Mouse (Mus musculus): ENCODE results near the gene Hspg2. TPM values are rescaled to one million over a fixed set of nuclear protein-coding genes. Genes with fewer than 3 reads are reported as not detected.

Hspg2 gene
- polyA plus RNA-seq, 1 experiment from 2014 or later, result 21.0 TPM

DNA sequence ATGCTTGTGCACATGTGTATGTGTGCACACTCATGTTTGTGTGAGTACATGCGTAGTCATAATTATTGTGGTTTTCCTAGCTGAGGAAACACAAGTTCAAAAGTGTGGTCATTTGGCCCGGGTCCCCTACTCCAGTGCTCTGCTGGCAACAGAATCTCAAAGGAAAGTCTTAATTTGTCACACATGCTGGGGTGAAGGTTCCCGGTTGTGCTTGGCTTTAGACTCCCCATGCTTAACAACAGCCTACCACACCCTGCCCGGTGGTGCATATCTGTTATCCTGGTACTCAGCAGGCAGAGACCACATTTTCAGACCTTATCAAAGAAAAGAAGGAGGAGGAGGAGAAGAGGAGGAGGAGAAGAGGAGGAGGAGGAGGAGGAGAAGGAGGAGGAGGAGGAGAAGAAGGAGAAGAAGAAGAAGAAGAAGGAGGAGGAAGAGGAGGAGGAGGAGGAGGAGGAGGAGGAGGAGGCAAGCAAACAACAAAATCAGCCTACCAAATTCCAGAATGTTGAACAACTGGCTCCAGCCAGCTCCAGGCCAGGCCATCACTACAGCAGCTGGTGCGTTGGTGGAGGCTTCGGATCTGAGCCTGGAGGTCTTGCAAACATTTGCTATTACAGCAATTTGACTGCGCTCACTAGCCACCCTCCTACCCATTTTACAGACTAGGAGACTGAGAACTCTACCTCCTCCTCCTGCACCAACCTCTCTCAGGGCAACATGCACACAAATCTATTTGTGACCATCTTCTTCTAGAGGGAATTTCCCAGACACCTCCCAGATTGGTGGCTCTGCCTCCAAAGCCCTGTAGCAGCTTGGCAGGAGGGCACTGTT, 21.0 kb upstream of the Hspg2 start:
- Histone ChIP-seq H3K27ac (ENCODE audit: low read depth, low read length) (no peak overlapping the region), H3K9me3 (ENCODE audit: control insufficient read depth, low read length) (no peaks in the 10 kb centered on the region), H3K9ac (ENCODE audit: low read length) (no peak overlapping the region), H3K36me3 (ENCODE audit: control insufficient read depth, insufficient read depth, low read length) (no peaks in the 10 kb centered on the region), H3K27me3 (ENCODE audit: control insufficient read depth, insufficient read depth, low read length) (no peaks in the 10 kb centered on the region), H3K4me3 (ENCODE audit: low read depth, low read length) (no peak overlapping the region), H3K4me2 (ENCODE audit: low read depth, low read length, severe bottlenecking) (no peak overlapping the region), H3K4me1 (replicated peaks; ENCODE audit: control insufficient read depth, insufficient read depth, low read length) (no peaks in the 10 kb centered on the region; the same call in 1 of the 2 replicates)
- WGBS, result 79% methylated on average over 7 of the region's 7 CpGs
- DNase-seq (ENCODE audit: low spot score), result no peak
- no peak for ATAC-seq (replicated peaks; ENCODE audit: low FRiP score)

DNA sequence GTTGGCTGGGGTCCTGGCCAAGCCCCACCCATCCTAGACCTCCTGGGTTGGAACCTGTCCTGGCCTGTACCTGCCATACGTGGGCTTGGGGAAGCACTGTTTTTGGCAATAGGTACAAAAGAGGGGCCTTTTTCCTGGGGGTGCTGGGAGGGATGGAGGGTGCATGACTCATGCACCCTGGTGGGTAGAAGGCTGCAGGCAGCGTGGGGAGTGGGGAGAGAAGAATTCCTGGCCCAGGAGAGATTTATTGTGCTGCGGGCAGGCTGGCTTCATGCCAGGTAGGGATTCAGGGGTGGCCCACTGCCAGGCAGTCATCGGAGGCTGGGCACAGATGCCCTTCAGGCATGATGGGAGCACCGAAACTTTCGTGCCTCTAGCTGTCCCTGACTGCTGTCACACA, 20.4 kb upstream of the Hspg2 start:
- Histone ChIP-seq H3K27ac (ENCODE audit: low read depth, low read length) (no peak overlapping the region), H3K9me3 (ENCODE audit: control insufficient read depth, low read length) (no peaks in the 10 kb centered on the region), H3K36me3 (ENCODE audit: control insufficient read depth, insufficient read depth, low read length) (no peaks in the 10 kb centered on the region), H3K27me3 (ENCODE audit: control insufficient read depth, insufficient read depth, low read length) (no peaks in the 10 kb centered on the region), H3K4me3 (ENCODE audit: low read depth, low read length) (no peak overlapping the region), H3K4me2 (ENCODE audit: low read depth, low read length, severe bottlenecking) (no peak overlapping the region), H3K4me1 (replicated peaks; ENCODE audit: control insufficient read depth, insufficient read depth, low read length) (no peaks in the 10 kb centered on the region; the same call in 1 of the 2 replicates), H3K9ac (ENCODE audit: low read length) (no peak overlapping the region)
- ATAC-seq (replicated peaks; ENCODE audit: low FRiP score) (no peak), DNase-seq (ENCODE audit: low spot score) (no peak)
- WGBS, result 64% methylated on average over 6 of the region's 6 CpGs

DNA sequence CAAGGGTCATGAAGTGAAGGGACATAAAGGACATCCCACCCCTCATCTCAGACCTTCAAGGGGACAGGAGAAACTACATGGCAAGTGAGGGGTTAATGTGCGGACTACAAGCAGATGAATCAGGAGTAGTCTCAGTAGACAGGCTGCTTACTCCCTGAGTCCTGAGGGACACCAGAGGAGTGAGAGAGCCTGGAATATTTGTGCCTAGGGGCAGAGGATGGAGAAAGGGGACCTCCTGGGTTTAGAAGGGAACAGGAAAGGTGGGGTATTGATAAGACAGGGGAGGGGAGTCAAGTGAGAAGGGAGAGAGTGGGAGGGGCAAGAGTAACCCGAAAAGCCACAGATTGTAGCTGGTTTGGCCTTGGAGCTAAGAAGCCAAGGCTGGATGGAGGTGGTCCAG, 19.9 kb upstream of the Hspg2 start:
- H3K27ac ChIP-seq (ENCODE audit: low read depth, low read length), result no peak overlapping the region
- no peaks in the 10 kb centered on the region; the same call in 1 of the 2 replicates for H3K4me1 ChIP-seq (replicated peaks; ENCODE audit: control insufficient read depth, insufficient read depth, low read length)
- H3K9ac ChIP-seq (ENCODE audit: low read length), result no peak overlapping the region
- H3K4me2 ChIP-seq (ENCODE audit: low read depth, low read length, severe bottlenecking), result no peak overlapping the region
- H3K27me3 ChIP-seq (ENCODE audit: control insufficient read depth, insufficient read depth, low read length), result no peaks in the 10 kb centered on the region
- no peak for DNase-seq (ENCODE audit: low spot score)
- no peaks in the 10 kb centered on the region for H3K36me3 ChIP-seq (ENCODE audit: control insufficient read depth, insufficient read depth, low read length)
- no peak overlapping the region for H3K4me3 ChIP-seq (ENCODE audit: low read depth, low read length)
- ATAC-seq (replicated peaks; ENCODE audit: low FRiP score), result no peak
- WGBS, result 69% methylated on average over 2 of the region's 2 CpGs
- no peaks in the 10 kb centered on the region for H3K9me3 ChIP-seq (ENCODE audit: control insufficient read depth, low read length)

DNA sequence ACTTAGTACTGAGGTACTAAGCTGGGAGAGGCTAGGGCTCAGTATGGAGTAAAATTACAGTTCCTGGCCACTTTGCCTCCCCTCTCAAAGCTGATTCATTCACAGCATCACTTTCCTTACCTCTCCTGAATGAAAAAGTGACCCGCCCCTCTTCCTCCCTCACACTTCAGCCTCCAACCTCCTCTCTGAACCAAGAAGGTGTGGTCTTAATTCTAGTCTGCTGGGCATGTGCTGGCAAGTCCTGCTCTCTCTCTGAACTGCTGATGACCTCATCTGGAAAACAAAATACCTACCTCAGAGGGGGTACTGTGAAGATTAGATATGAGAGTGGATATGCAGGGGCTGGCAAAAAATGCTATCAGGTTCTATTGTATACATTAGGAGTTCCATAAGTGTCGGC, 19.4 kb upstream of the Hspg2 start:
- no peaks in the 10 kb centered on the region for H3K9me3 ChIP-seq (ENCODE audit: control insufficient read depth, low read length)
- no peaks in the 10 kb centered on the region for H3K27me3 ChIP-seq (ENCODE audit: control insufficient read depth, insufficient read depth, low read length)
- DNase-seq (ENCODE audit: low spot score) (no peak), ATAC-seq (replicated peaks; ENCODE audit: low FRiP score) (no peak)
- no peaks in the 10 kb centered on the region for H3K4me1 ChIP-seq (replicated peaks; ENCODE audit: control insufficient read depth, insufficient read depth, low read length)
- H3K9ac ChIP-seq (ENCODE audit: low read length), result no peak overlapping the region
- H3K4me3 ChIP-seq (ENCODE audit: low read depth, low read length), result no peak overlapping the region
- no peak overlapping the region for H3K4me2 ChIP-seq (ENCODE audit: low read depth, low read length, severe bottlenecking)
- no peak overlapping the region for H3K27ac ChIP-seq (ENCODE audit: low read depth, low read length)
- H3K36me3 ChIP-seq (ENCODE audit: control insufficient read depth, insufficient read depth, low read length), result no peaks in the 10 kb centered on the region
- 78% methylated on average over 2 of the region's 2 CpGs for WGBS

DNA sequence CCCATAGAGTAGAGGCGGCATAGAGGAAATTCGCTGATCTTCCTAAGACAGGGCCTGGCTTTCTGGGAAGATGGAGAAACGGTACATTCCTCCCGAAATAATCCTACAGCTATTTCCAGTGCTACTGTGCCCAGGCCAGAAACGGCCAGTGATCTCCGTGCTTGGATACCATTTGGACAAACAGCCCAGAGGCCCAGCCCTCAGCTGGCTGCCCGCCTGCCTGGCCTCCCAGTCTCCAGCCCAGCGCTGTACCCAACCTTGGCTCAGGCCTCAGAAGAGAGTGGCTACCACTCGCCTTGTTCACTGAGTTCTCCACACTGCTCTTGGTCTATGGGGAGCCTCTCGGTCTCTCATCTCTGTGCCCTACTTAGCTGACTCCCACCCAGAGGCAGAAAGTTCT, 18.9 kb upstream of the Hspg2 start:
- 84% methylated on average over 10 of the region's 10 CpGs for WGBS
- Histone ChIP-seq H3K4me1 (replicated peaks; ENCODE audit: control insufficient read depth, insufficient read depth, low read length) (no peaks in the 10 kb centered on the region), H3K9ac (ENCODE audit: low read length) (no peak overlapping the region), H3K27ac (ENCODE audit: low read depth, low read length) (no peak overlapping the region), H3K27me3 (ENCODE audit: control insufficient read depth, insufficient read depth, low read length) (no peaks in the 10 kb centered on the region), H3K4me3 (ENCODE audit: low read depth, low read length) (no peak overlapping the region), H3K36me3 (ENCODE audit: control insufficient read depth, insufficient read depth, low read length) (no peaks in the 10 kb centered on the region), H3K9me3 (ENCODE audit: control insufficient read depth, low read length) (no peaks in the 10 kb centered on the region), H3K4me2 (ENCODE audit: low read depth, low read length, severe bottlenecking) (no peak overlapping the region)
- DNase-seq (ENCODE audit: low spot score), result no peak
- no peak for ATAC-seq (replicated peaks; ENCODE audit: low FRiP score)

DNA sequence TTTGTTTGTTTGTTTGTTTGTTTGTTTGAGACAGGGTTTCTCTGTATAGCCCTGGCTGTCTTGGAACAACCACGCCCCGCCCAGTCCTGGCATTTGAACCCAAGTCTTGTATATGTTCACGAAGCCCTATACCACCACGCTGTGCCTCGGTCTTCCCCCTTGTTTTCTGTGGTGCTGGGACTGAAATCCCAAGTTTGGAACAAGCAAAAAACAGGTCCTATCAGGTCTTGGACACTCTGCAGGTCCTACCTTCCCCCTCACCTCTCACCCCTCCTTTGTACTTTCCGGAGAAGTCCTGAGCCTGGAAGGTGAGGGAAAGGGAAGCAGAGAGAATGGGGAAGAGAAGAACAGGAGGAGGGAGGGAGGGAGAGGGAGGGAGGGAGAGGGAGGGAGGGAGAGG, 16.4 kb upstream of the Hspg2 start:
- H3K27me3 ChIP-seq (ENCODE audit: control insufficient read depth, insufficient read depth, low read length), result no peaks in the 10 kb centered on the region
- ATAC-seq (replicated peaks; ENCODE audit: low FRiP score) (no peak), DNase-seq (ENCODE audit: low spot score) (no peak)
- no peaks in the 10 kb centered on the region for H3K4me1 ChIP-seq (replicated peaks; ENCODE audit: control insufficient read depth, insufficient read depth, low read length)
- no peak overlapping the region for H3K9ac ChIP-seq (ENCODE audit: low read length)
- H3K36me3 ChIP-seq (ENCODE audit: control insufficient read depth, insufficient read depth, low read length), result no peaks in the 10 kb centered on the region
- 92% methylated on average over 6 of the region's 6 CpGs for WGBS
- no peak overlapping the region for H3K4me3 ChIP-seq (ENCODE audit: low read depth, low read length)
- H3K9me3 ChIP-seq (ENCODE audit: control insufficient read depth, low read length), result no peaks in the 10 kb centered on the region
- H3K27ac ChIP-seq (ENCODE audit: low read depth, low read length), result no peak overlapping the region
- no peak overlapping the region for H3K4me2 ChIP-seq (ENCODE audit: low read depth, low read length, severe bottlenecking)

DNA sequence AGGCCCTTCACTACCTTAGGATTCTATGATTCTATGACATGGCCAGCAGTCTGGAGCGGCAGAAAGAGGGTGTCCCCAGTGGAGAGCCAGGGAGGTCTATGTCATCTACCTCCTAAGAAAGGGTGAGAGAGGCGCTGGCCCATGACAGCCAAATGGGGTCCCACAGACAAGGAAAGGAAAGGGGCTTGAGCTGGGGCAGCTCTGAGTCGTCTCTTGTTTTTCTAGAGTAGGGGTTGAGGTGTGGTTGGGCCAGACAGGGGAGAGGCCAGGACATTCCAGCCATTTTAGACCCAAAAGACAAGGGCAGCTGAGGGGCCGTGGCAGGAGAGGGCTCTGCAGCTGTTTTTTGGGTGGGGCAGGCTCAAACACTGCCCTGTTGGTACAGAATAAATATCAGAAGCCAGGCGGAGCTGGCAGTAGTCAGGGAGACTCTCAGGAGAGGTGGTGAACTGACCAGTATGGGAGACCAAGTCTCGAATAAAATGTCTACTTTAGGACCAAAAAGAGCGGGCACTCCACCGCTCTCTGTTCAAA, 15.3 kb upstream of the Hspg2 start, which contains the start of gene 1700013G24Rik:
Gene 1700013G24Rik, plus strand, starts transcription at position 51 of the 534 bp plus-strand sequence.
- Histone ChIP-seq H3K27ac (ENCODE audit: low read depth, low read length) (no peak within 1 kb of the TSS), H3K9me3 (ENCODE audit: control insufficient read depth, low read length) (no peaks in the 10 kb centered on the region), H3K36me3 (ENCODE audit: control insufficient read depth, insufficient read depth, low read length) (no peaks in the 10 kb centered on the region), H3K4me1 (replicated peaks; ENCODE audit: control insufficient read depth, insufficient read depth, low read length) (no peaks in the 10 kb centered on the region), H3K27me3 (ENCODE audit: control insufficient read depth, insufficient read depth, low read length) (no peaks in the 10 kb centered on the region), H3K4me3 (ENCODE audit: low read depth, low read length) (no peak within 1 kb of the TSS), H3K4me2 (ENCODE audit: low read depth, low read length, severe bottlenecking) (no peak within 1 kb of the TSS), H3K9ac (ENCODE audit: low read length) (no peak within 1 kb of the TSS)
- no peak for DNase-seq (ENCODE audit: low spot score)
- 84% methylated on average over 8 of the region's 8 CpGs for WGBS
- ATAC-seq (replicated peaks; ENCODE audit: low FRiP score), result no peak

DNA sequence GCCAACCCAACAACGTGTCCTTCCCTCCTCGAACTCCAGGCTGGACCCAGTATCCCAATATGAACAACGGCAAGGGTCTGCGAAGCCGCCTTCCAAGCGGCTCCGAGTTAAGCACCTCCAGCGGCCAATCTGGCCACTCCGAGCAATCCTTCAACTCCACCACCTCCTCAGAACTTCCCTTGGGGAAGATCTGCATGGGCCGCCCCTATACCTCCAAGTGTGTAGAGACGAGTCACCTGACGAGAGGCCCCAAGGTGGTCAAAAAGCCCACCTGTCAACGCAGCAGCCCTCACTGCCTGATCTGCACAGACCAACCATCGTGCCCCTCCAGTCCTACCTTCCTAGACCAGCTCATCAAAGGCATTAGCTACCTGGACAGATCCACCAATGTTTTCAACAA, 14.0 kb upstream of the Hspg2 start:
- no peak overlapping the region for H3K4me3 ChIP-seq (ENCODE audit: low read depth, low read length)
- DNase-seq (ENCODE audit: low spot score) (no peak), ATAC-seq (replicated peaks; ENCODE audit: low FRiP score) (no peak)
- H3K36me3 ChIP-seq (ENCODE audit: control insufficient read depth, insufficient read depth, low read length), result no peaks in the 10 kb centered on the region
- H3K4me2 ChIP-seq (ENCODE audit: low read depth, low read length, severe bottlenecking), result no peak overlapping the region
- H3K27me3 ChIP-seq (ENCODE audit: control insufficient read depth, insufficient read depth, low read length), result no peaks in the 10 kb centered on the region
- no peak overlapping the region for H3K27ac ChIP-seq (ENCODE audit: low read depth, low read length)
- 89% methylated on average over 14 of the region's 14 CpGs for WGBS
- H3K9me3 ChIP-seq (ENCODE audit: control insufficient read depth, low read length), result no peaks in the 10 kb centered on the region
- no peaks in the 10 kb centered on the region for H3K4me1 ChIP-seq (replicated peaks; ENCODE audit: control insufficient read depth, insufficient read depth, low read length)
- H3K9ac ChIP-seq (ENCODE audit: low read length), result no peak overlapping the region

DNA sequence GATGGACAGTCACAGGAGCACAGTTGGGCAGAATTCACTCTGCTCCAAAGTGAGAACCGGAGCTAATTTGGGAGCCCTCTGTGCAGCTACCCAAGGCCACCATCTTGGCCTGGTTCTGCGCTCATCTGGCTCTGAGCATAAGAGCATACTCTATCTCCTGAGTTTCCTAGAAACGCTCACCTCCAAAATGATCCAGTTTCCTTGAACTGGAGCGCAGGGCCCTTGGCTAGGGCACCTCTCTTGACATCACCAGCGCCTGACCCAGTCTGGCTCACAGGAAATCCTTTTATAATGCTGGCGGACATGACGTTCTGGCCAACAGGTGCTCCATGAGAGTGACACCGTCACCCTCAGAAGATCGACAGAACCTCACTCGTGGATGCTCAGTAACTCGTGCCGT, 12.0 kb upstream of the Hspg2 start:
- DNase-seq (ENCODE audit: low spot score) (no peak), ATAC-seq (replicated peaks; ENCODE audit: low FRiP score) (no peak)
- Histone ChIP-seq H3K27ac (ENCODE audit: low read depth, low read length) (no peak overlapping the region), H3K27me3 (ENCODE audit: control insufficient read depth, insufficient read depth, low read length) (no peaks in the 10 kb centered on the region), H3K4me2 (ENCODE audit: low read depth, low read length, severe bottlenecking) (no peak overlapping the region), H3K4me1 (replicated peaks; ENCODE audit: control insufficient read depth, insufficient read depth, low read length) (0 out of 2 replicates have a peak, but pooled peaks cover 2% of the 10 kb centered on the region), H3K36me3 (ENCODE audit: control insufficient read depth, insufficient read depth, low read length) (no peaks in the 10 kb centered on the region), H3K9me3 (ENCODE audit: control insufficient read depth, low read length) (no peaks in the 10 kb centered on the region), H3K4me3 (ENCODE audit: low read depth, low read length) (no peak overlapping the region), H3K9ac (ENCODE audit: low read length) (no peak overlapping the region)
- 92% methylated on average over 12 of the region's 12 CpGs for WGBS

All from forebrain, embryonic 11.5 days (tissue).